Mouse (Mus musculus) lung, postnatal 0 days (tissue): ENCODE measurements at regions not wholly inside any gene's neighbourhood (a gene's known extent, or its start where the extent isn't known, plus 50 kb on each side); places are given as distances from the start of the nearest gene placed in this dataset.

Experiments used
- ATAC-seq: fragments of 200-750 bp; cut with Nextera tagmentation; 2 replicates; pipeline ENCODE4 v1.8.0; 2017; ENCODE audit warnings: moderate library complexity
- DNase-seq: peaks from one replicate; pipeline ENCODE4 v3.0.0-alpha.2; 2016; ENCODE audit warnings: low spot score
- H3K27ac ChIP-seq: fragments of 300-500 bp; sonication (generic); 2 replicates; pipeline ENCODE4 v1.5.1; 2014; ENCODE audit warnings: antibody characterized with exemption, mild to moderate bottlenecking, low read length, mixed read lengths
- H3K27me3 ChIP-seq: fragments of 300-500 bp; sonication (generic); replicated peaks from 2 replicates; pipeline ENCODE4 v1.6.1; 2014; ENCODE audit warnings: low read length, mixed read lengths; ENCODE audit not compliant: insufficient read depth
- H3K36me3 ChIP-seq: fragments of 300-500 bp; sonication (generic); 2 replicates; pipeline ENCODE4 v1.6.1; 2014; ENCODE audit warnings: low read length, mixed read lengths; ENCODE audit not compliant: insufficient read depth
- H3K4me1 ChIP-seq: fragments of 300-500 bp; sonication (generic); 2 replicates; pipeline ENCODE4 v1.6.1; 2014; ENCODE audit warnings: antibody characterized with exemption, low read depth, low read length, mixed read lengths; ENCODE audit not compliant: insufficient read depth
- H3K4me2 ChIP-seq: fragments of 300-500 bp; sonication (generic); replicated peaks from 2 replicates; pipeline ENCODE4 v1.6.1; 2014; ENCODE audit warnings: low read depth, mild to moderate bottlenecking, low read length, moderate library complexity, mixed read lengths
- H3K4me3 ChIP-seq: fragments of 300-500 bp; sonication (generic); 2 replicates; pipeline ENCODE4 v1.5.1; 2014; ENCODE audit warnings: low read depth, low read length
- H3K9ac ChIP-seq: fragments of 300-500 bp; sonication (generic); replicated peaks from 2 replicates; pipeline ENCODE4 v1.6.1; 2014; ENCODE audit warnings: low read depth, mild to moderate bottlenecking
- H3K9me3 ChIP-seq: fragments of 300-500 bp; sonication (generic); 2 replicates; pipeline ENCODE4 v1.6.1; 2016; ENCODE audit warnings: low read length, mixed read lengths
- CTCF ChIP-seq: IDR thresholded peaks from 2 replicates; pipeline ENCODE4 v1.5.1; 2016; ENCODE audit warnings: antibody characterized with exemption, mild to moderate bottlenecking
- EP300 ChIP-seq: IDR thresholded peaks from 2 replicates; pipeline ENCODE4 v1.6.1; 2016; ENCODE audit warnings: antibody characterized with exemption, mild to moderate bottlenecking, control low read depth
- WGBS: fragments of 180-500 bp; shearing (Covaris S2); extraction: QIAGEN DNeasy Blood & Tissue Kit; methylation state at CpG from one replicate; pipeline ENCODE4 v1.1.7; 2014; 5-methylcytosine and 5-hydroxymethylcytosine counted together

- Histone ChIP-seq H3K27me3 (no peaks in the 10 kb centered on the region), H3K27ac (no peak overlapping the region), H3K9ac (no peak overlapping the region), H3K4me2 (no peak overlapping the region), H3K4me3 (no peak overlapping the region), H3K36me3 (no peaks in the 10 kb centered on the region), H3K4me1 (no peaks in the 10 kb centered on the region), H3K9me3 (no peaks in the 10 kb centered on the region)
- ATAC-seq = no peak
- DNase-seq = no peak
- TF ChIP-seq CTCF (no peak), EP300 (no peak)
- 84% methylated on average over 8 of the region's 8 CpGs for WGBS
These were observed 83.4 kb upstream of the Ankrd50 start for GRCm38 (mm10) chr3:38567946-38568595.

GRCm38 (mm10) chr3:38566576-38566975, 81.9 kb upstream of the Ankrd50 start:
- ATAC-seq (no peak), DNase-seq (no peak)
- Histone ChIP-seq H3K9me3 (no peaks in the 10 kb centered on the region), H3K4me2 (no peak overlapping the region), H3K4me3 (no peak overlapping the region), H3K9ac (no peak overlapping the region), H3K36me3 (no peaks in the 10 kb centered on the region), H3K4me1 (no peaks in the 10 kb centered on the region), H3K27ac (no peak overlapping the region), H3K27me3 (no peaks in the 10 kb centered on the region)
- TF ChIP-seq EP300 (no peak), CTCF (no peak)
- 88% methylated on average over 2 of the region's 2 CpGs for WGBS

- ATAC-seq = no peak
- TF ChIP-seq EP300 = no peak
- no peak for TF ChIP-seq CTCF
- no peaks in the 10 kb centered on the region for H3K36me3 ChIP-seq
- no peaks in the 10 kb centered on the region for H3K9me3 ChIP-seq
- WGBS = 38% methylated on average over 2 of the region's 2 CpGs
- H3K9ac ChIP-seq = no peak overlapping the region
- H3K4me1 ChIP-seq = no peaks in the 10 kb centered on the region
- H3K27me3 ChIP-seq = no peaks in the 10 kb centered on the region
- H3K4me3 ChIP-seq = no peak overlapping the region
- no peak for DNase-seq
- H3K27ac ChIP-seq = no peak overlapping the region
- no peak overlapping the region for H3K4me2 ChIP-seq
These were observed 80.2 kb upstream of the Ankrd50 start for GRCm38 (mm10) chr3:38564844-38565243.

- Histone ChIP-seq H3K36me3 (no peaks in the 10 kb centered on the region), H3K9me3 (no peaks in the 10 kb centered on the region), H3K4me3 (no peak overlapping the region), H3K4me1 (no peaks in the 10 kb centered on the region), H3K9ac (no peak overlapping the region), H3K4me2 (no peak overlapping the region), H3K27ac (no peak overlapping the region), H3K27me3 (no peaks in the 10 kb centered on the region)
- 35% methylated on average over 2 of the region's 2 CpGs for WGBS
- ATAC-seq = no peak
- TF ChIP-seq CTCF = no peak
- no peak for TF ChIP-seq EP300
- no peak for DNase-seq
These were observed 79.7 kb upstream of the Ankrd50 start for GRCm38 (mm10) chr3:38564364-38564763.

- no peak overlapping the region for H3K27ac ChIP-seq
- WGBS = 34% methylated on average over 2 of the region's 2 CpGs
- no peak overlapping the region for H3K4me3 ChIP-seq
- no peaks in the 10 kb centered on the region for H3K4me1 ChIP-seq
- ATAC-seq (no peak), DNase-seq (no peak)
- H3K9ac ChIP-seq = no peak overlapping the region
- H3K36me3 ChIP-seq = no peaks in the 10 kb centered on the region
- TF ChIP-seq EP300 (no peak), CTCF (no peak)
- no peaks in the 10 kb centered on the region for H3K27me3 ChIP-seq
- no peaks in the 10 kb centered on the region for H3K9me3 ChIP-seq
- no peak overlapping the region for H3K4me2 ChIP-seq
These were observed 76.5 kb upstream of the Ankrd50 start for GRCm38 (mm10) chr3:38561186-38561585.

- no peaks in the 10 kb centered on the region for H3K36me3 ChIP-seq
- ATAC-seq = no peak
- no peaks in the 10 kb centered on the region for H3K4me1 ChIP-seq
- TF ChIP-seq EP300 = no peak
- 91% methylated on average over 5 of the region's 5 CpGs for WGBS
- no peak overlapping the region for H3K4me2 ChIP-seq
- H3K4me3 ChIP-seq = no peak overlapping the region
- no peak overlapping the region for H3K27ac ChIP-seq
- H3K9me3 ChIP-seq = no peaks in the 10 kb centered on the region
- DNase-seq = no peak
- no peaks in the 10 kb centered on the region for H3K27me3 ChIP-seq
- H3K9ac ChIP-seq = no peak overlapping the region
These were observed 71.3 kb upstream of the Ankrd50 start for GRCm38 (mm10) chr3:38555939-38556338.
